ENCODE assay signal across 10 mouse cellular contexts in the genomic region with DNA sequence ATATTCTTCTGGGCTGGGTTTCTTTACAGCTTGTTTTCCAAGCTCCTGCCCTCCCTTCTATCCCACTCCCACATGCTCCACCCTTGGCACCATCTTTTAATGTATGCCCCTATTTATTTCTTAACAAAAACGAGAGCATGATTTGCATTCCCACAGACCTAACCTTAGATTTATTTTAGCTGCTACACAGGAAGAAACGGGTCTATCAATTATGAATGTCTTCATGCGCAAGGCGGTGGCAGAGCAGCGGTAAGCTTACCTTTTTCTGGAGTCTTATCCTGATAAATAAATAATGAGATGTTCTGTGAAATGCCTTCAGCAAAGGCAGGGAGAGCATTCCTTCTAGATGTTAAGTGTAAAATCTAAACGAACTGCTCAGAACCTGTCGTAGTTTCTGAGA. TPM values are rescaled to one million over a fixed set of nuclear protein-coding genes. Genes with fewer than 3 reads are reported as not detected.
"Had no signal": no experiment of that assay in that cellular context is flagged by ENCODE, and none has a peak within 500 bp of the region (broad histone marks: within the 10 kb centered on the region; RNA-seq: fewer than 3 reads in every experiment).

No protein-coding gene starts in this region.

- H3K9ac ChIP-seq: liver, embryonic 13.5 days; neural tube, embryonic 12.5 days; stomach, embryonic 15.5 days had no signal

- DNase-seq: liver, embryonic 13.5 days; right cerebral cortex, postnatal 25 days; spleen, adult 18-20 months; thymus, postnatal 25 days had no signal

- H3K36me3 ChIP-seq: liver, embryonic 13.5 days; neural tube, embryonic 12.5 days; stomach, embryonic 15.5 days had no signal

- H3K4me2 ChIP-seq: liver, embryonic 13.5 days; neural tube, embryonic 12.5 days; stomach, embryonic 15.5 days had no signal

- H3K27ac ChIP-seq: kidney, postnatal 0 days; liver, embryonic 13.5 days; macrophage; neural tube, embryonic 12.5 days; stomach, embryonic 15.5 days had no signal

- H3K9me3 ChIP-seq: liver, embryonic 13.5 days; neural tube, embryonic 12.5 days; stomach, embryonic 15.5 days had no signal

- H3K4me1 ChIP-seq: liver, embryonic 13.5 days; stomach, embryonic 15.5 days had no signal

- ATAC-seq: intestine, postnatal 0 days had no signal

- H3K4me3 ChIP-seq: liver, embryonic 13.5 days; neural tube, embryonic 12.5 days; stomach, embryonic 15.5 days had no signal

- H3K27me3 ChIP-seq: liver, embryonic 13.5 days; neural tube, embryonic 12.5 days; stomach, embryonic 15.5 days had no signal

RNA-seq across cellular contexts. Expression of a gene that starts 24.2 kb away (rescaled TPM):
- total RNA-seq: neutrophil, adult 5-6 weeks had no signal
- polyA plus RNA-seq: macrophage had no signal
